Mouse (Mus musculus) megakaryocyte, embryonic 14.5 days (primary cell): Measurements from ENCODE around the gene Mei4.

ENCODE experiments used
- FLI1 ChIP-seq: IDR thresholded peaks from 2 replicates; pipeline ENCODE4 v1.6.1; 2012; ENCODE audit warnings: low read length, inconsistent platforms, mixed read lengths
- GATA1 ChIP-seq: IDR thresholded peaks from 3 replicates; pipeline ENCODE4 v1.6.1; 2012; ENCODE audit warnings: mixed read lengths, low read length, inconsistent platforms, borderline replicate concordance

GRCm38 (mm10) chr9:81957842-81958241 lies 94.4 kb downstream of the Mei4 start:
- no peak for TF ChIP-seq GATA1
- no peak for TF ChIP-seq FLI1
